Mouse (Mus musculus) midbrain, embryonic 14.5 days (tissue): Measurements from ENCODE around the gene Ret. TPM values are rescaled to one million over a fixed set of nuclear protein-coding genes. Genes with fewer than 3 reads are reported as not detected.

Experiments
- ATAC-seq: fragments of 200-750 bp; cut with Nextera tagmentation; 2 replicates; pipeline ENCODE4 v1.8.0; 2017; ENCODE audit warnings: moderate number of reproducible peaks, moderate library complexity; ENCODE audit not compliant: low FRiP score, low TSS enrichment
- DNase-seq: peaks from one replicate; pipeline ENCODE4 v3.0.0-alpha.2; 2015
- H3K27ac ChIP-seq: fragments of 300-500 bp; sonication (generic); replicated peaks from 2 replicates; pipeline ENCODE4 v1.5.1; 2014; ENCODE audit warnings: mild to moderate bottlenecking, low read depth, low read length, moderate library complexity
- H3K27me3 ChIP-seq: fragments of 300-500 bp; sonication (generic); 2 replicates; pipeline ENCODE4 v1.6.1; 2014; ENCODE audit warnings: low read length, control low read depth, mixed read lengths; ENCODE audit not compliant: control insufficient read depth, insufficient read depth
- H3K36me3 ChIP-seq: fragments of 300-500 bp; sonication (generic); 2 replicates; pipeline ENCODE4 v1.6.1; 2014; ENCODE audit warnings: low read length, control low read depth; ENCODE audit not compliant: control insufficient read depth, insufficient read depth
- H3K4me1 ChIP-seq: fragments of 300-500 bp; sonication (generic); 2 replicates; pipeline ENCODE4 v1.6.1; 2014; ENCODE audit warnings: mild to moderate bottlenecking, antibody characterized with exemption, low read length, control low read depth; ENCODE audit not compliant: control insufficient read depth, insufficient read depth
- H3K4me2 ChIP-seq: fragments of 300-500 bp; sonication (generic); 2 replicates; pipeline ENCODE4 v1.6.1; 2014; ENCODE audit warnings: mild to moderate bottlenecking, low read length, moderate library complexity
- H3K4me3 ChIP-seq: fragments of 300-500 bp; sonication (generic); replicated peaks from 2 replicates; pipeline ENCODE4 v1.5.1; 2014; ENCODE audit warnings: low read depth, low read length
- H3K9ac ChIP-seq: fragments of 300-500 bp; sonication (generic); replicated peaks from 2 replicates; pipeline ENCODE4 v1.6.1; 2014; ENCODE audit warnings: mild to moderate bottlenecking, low read length, moderate library complexity
- H3K9me3 ChIP-seq: fragments of 300-500 bp; sonication (generic); 2 replicates; pipeline ENCODE4 v1.6.1; 2016; ENCODE audit warnings: low read length, control low read depth, mixed read lengths; ENCODE audit not compliant: control insufficient read depth
- WGBS: fragments of 180-500 bp; shearing (Covaris S2); extraction: QIAGEN DNeasy Blood & Tissue Kit; methylation state at CpG from one replicate; pipeline ENCODE4 v1.1.7; 2014; 5-methylcytosine and 5-hydroxymethylcytosine counted together
- polyA plus RNA-seq: library from polyadenylated mRNA; unstranded; fragments of >200 nt; fragmentation: Nextera tagmentation; extraction: Ambion mirVana; gene quantifications from 2 replicates; pipeline ENCODE4 v1.2.1, GENCODE M21; 2014

Ret gene
- polyA plus RNA-seq, 1 experiment from 2014 or later: 4.5 TPM

- H3K9me3 ChIP-seq: no peaks in the 10 kb centered on the region
- no peak overlapping the region for H3K4me2 ChIP-seq
- ATAC-seq (no peak), DNase-seq (no peak)
- no peak overlapping the region for H3K9ac ChIP-seq
- no peak overlapping the region for H3K27ac ChIP-seq
- no peaks in the 10 kb centered on the region for H3K4me1 ChIP-seq
- H3K4me3 ChIP-seq: no peak overlapping the region
- no peaks in the 10 kb centered on the region for H3K27me3 ChIP-seq
- H3K36me3 ChIP-seq: no peaks in the 10 kb centered on the region
- WGBS: 88% methylated on average over 9 of the region's 9 CpGs
Measured at GRCm38 (mm10) chr6:118167013-118167412, 30.5 kb downstream of the Ret start.

- DNase-seq: no peak
- H3K4me2 ChIP-seq: no peak overlapping the region
- 100% methylated on average over 1 of the region's 1 CpGs for WGBS
Measured at GRCm38 (mm10) chr6:118165516-118165915, 32.0 kb downstream of the Ret start.

GRCm38 (mm10) chr6:118164691-118165090, 32.8 kb downstream of the Ret start:
- Histone ChIP-seq H3K27ac (no peak overlapping the region), H3K9ac (no peak overlapping the region), H3K36me3 (no peaks in the 10 kb centered on the region), H3K4me1 (no peaks in the 10 kb centered on the region), H3K4me3 (no peak overlapping the region), H3K27me3 (no peaks in the 10 kb centered on the region), H3K9me3 (no peaks in the 10 kb centered on the region), H3K4me2 (no peak overlapping the region)
- ATAC-seq (no peak), DNase-seq (no peak)
- WGBS: 78% methylated on average over 8 of the region's 8 CpGs

More at GRCm38 (mm10) chr6:118165516-118165915, 32.0 kb downstream of the Ret start:
- Histone ChIP-seq H3K36me3 (no peaks in the 10 kb centered on the region), H3K4me1 (no peaks in the 10 kb centered on the region), H3K9ac (no peak overlapping the region), H3K27ac (no peak overlapping the region), H3K9me3 (no peaks in the 10 kb centered on the region), H3K4me3 (no peak overlapping the region), H3K27me3 (no peaks in the 10 kb centered on the region)
- no peak for ATAC-seq

GRCm38 (mm10) chr6:118163086-118163485, 34.4 kb downstream of the Ret start:
- no peaks in the 10 kb centered on the region for H3K36me3 ChIP-seq
- no peak overlapping the region for H3K9ac ChIP-seq
- no peaks in the 10 kb centered on the region for H3K27me3 ChIP-seq
- H3K4me3 ChIP-seq: no peak overlapping the region
- H3K4me1 ChIP-seq: no peaks in the 10 kb centered on the region
- H3K4me2 ChIP-seq: no peak overlapping the region
- WGBS: 97% methylated on average over 2 of the region's 2 CpGs
- H3K27ac ChIP-seq: no peak overlapping the region
- ATAC-seq: no peak
- no peak for DNase-seq
- no peaks in the 10 kb centered on the region for H3K9me3 ChIP-seq

GRCm38 (mm10) chr6:118162457-118163082, 34.9 kb downstream of the Ret start:
- no peaks in the 10 kb centered on the region for H3K4me1 ChIP-seq
- WGBS: 89% methylated on average over 12 of the region's 12 CpGs
- H3K9me3 ChIP-seq: no peaks in the 10 kb centered on the region
- ATAC-seq (no peak), DNase-seq (no peak)
- no peaks in the 10 kb centered on the region for H3K27me3 ChIP-seq
- no peak overlapping the region for H3K4me3 ChIP-seq
- H3K36me3 ChIP-seq: no peaks in the 10 kb centered on the region
- no peak overlapping the region for H3K4me2 ChIP-seq
- H3K9ac ChIP-seq: no peak overlapping the region
- no peak overlapping the region for H3K27ac ChIP-seq

GRCm38 (mm10) chr6:118153091-118153490, 44.4 kb downstream of the Ret start:
- Histone ChIP-seq H3K36me3 (no peaks in the 10 kb centered on the region), H3K27me3 (no peaks in the 10 kb centered on the region), H3K9me3 (no peaks in the 10 kb centered on the region; the same call in 1 of the 2 replicates), H3K27ac (no peak overlapping the region), H3K4me2 (no peak overlapping the region), H3K4me3 (no peak overlapping the region), H3K4me1 (no peaks in the 10 kb centered on the region), H3K9ac (no peak overlapping the region)
- no peak for DNase-seq
- no peak for ATAC-seq
- WGBS: 66% methylated on average over 5 of the region's 5 CpGs

- H3K36me3 ChIP-seq: no peaks in the 10 kb centered on the region
- no peak overlapping the region for H3K9ac ChIP-seq
- H3K4me3 ChIP-seq: no peak overlapping the region
- no peaks in the 10 kb centered on the region for H3K9me3 ChIP-seq
- 85% methylated on average over 8 of the region's 8 CpGs for WGBS
- H3K4me1 ChIP-seq: no peaks in the 10 kb centered on the region
- no peaks in the 10 kb centered on the region for H3K27me3 ChIP-seq
- ATAC-seq (no peak), DNase-seq (no peak)
- no peak overlapping the region for H3K4me2 ChIP-seq
- H3K27ac ChIP-seq: no peak overlapping the region
Measured at GRCm38 (mm10) chr6:118150988-118151387, 46.5 kb downstream of the Ret start.

GRCm38 (mm10) chr6:118150538-118150937, 47.0 kb downstream of the Ret start:
- no peaks in the 10 kb centered on the region for H3K4me1 ChIP-seq
- H3K36me3 ChIP-seq: no peaks in the 10 kb centered on the region
- no peaks in the 10 kb centered on the region for H3K9me3 ChIP-seq
- no peak overlapping the region for H3K4me3 ChIP-seq
- no peaks in the 10 kb centered on the region for H3K27me3 ChIP-seq
- no peak for ATAC-seq
- H3K27ac ChIP-seq: no peak overlapping the region
- DNase-seq: no peak
- H3K4me2 ChIP-seq: no peak overlapping the region
- WGBS: 89% methylated on average over 2 of the region's 2 CpGs
- no peak overlapping the region for H3K9ac ChIP-seq

- no peak for ATAC-seq
- H3K27ac ChIP-seq: no peak overlapping the region
- H3K36me3 ChIP-seq: no peaks in the 10 kb centered on the region
- no peaks in the 10 kb centered on the region for H3K9me3 ChIP-seq
- DNase-seq: no peak
- no peaks in the 10 kb centered on the region for H3K27me3 ChIP-seq
- no peak overlapping the region for H3K4me3 ChIP-seq
- WGBS: 79% methylated on average over 4 of the region's 4 CpGs
- H3K9ac ChIP-seq: no peak overlapping the region
- H3K4me1 ChIP-seq: no peaks in the 10 kb centered on the region
- H3K4me2 ChIP-seq: no peak overlapping the region
Measured at GRCm38 (mm10) chr6:118150128-118150527, 47.4 kb downstream of the Ret start.
